Mouse (Mus musculus): ENCODE data around the gene Rbfox1. TPM values are rescaled to one million over a fixed set of nuclear protein-coding genes. Genes with fewer than 3 reads are reported as not detected.
A peak's percentile ranks its signal among the peaks of the same experiment; 100 is the strongest.

Rbfox1 gene
- polyA plus RNA-seq, 1 experiment = 98.9 TPM

GRCm38 (mm10) chr16:7139480-7139879, 1254.3 kb downstream of the Rbfox1 start:
- TF ChIP-seq POLR2A (IDR thresholded peaks at IDR 0.05; ENCODE audit: borderline replicate concordance, extremely low read depth, insufficient read depth, insufficient read length, poor library complexity, severe bottlenecking) (no peak), CTCF (IDR thresholded peaks at IDR 0.05; ENCODE audit: borderline replicate concordance, extremely low read depth, insufficient read depth, insufficient read length) (no peak)
- no peak for DNase-seq (ENCODE audit: low read depth)

DNA sequence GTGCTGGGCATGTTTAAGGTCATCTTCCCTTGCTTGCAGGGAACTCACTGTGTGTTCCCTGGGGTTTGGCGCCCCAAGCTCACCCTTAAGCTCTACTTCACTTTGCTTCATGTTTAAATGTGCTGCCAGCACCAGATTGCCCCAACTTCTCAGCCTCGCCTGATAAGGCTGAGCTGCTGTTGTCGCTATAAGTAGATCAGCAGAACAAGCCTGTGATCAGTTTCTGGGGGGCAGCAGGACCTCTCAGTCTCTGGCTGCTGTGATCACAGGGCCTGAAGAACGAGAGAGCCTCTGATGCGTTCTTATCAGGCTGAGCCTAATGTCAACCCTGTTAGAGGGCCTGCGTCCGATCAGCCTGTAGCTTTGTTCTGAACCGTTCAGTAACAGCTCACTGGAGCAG, 1255.8 kb downstream of the Rbfox1 start:
- DNase-seq (ENCODE audit: low read depth) = peak; percentile 41
- TF ChIP-seq POLR2A (IDR thresholded peaks at IDR 0.05; ENCODE audit: borderline replicate concordance, extremely low read depth, insufficient read depth, insufficient read length, poor library complexity, severe bottlenecking) (no peak), CTCF (IDR thresholded peaks at IDR 0.05; ENCODE audit: borderline replicate concordance, extremely low read depth, insufficient read depth, insufficient read length) (no peak)

DNA sequence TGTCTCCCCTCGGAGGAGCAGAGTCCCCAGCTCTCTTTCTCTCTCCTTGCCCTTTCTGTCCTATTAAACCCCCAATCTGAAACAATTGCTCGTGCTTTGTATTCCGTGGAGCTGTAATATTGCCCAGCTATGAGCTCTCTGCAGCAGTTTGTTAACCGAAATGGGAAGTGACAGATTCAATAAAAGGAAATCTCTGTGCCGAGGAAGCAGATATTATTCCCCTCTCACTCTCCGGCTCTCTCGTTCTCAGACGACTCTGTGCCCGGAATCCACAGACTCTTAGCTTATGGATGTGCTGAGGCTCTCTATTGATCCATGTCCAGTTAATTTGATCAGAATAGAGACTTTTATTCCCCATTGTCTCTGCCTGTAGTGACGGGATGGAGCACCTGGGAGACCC, 1260.3 kb downstream of the Rbfox1 start:
- peak; percentile 32 for DNase-seq (ENCODE audit: low read depth)
- TF ChIP-seq CTCF (IDR thresholded peaks at IDR 0.05; ENCODE audit: borderline replicate concordance, extremely low read depth, insufficient read depth, insufficient read length) (no peak), POLR2A (IDR thresholded peaks at IDR 0.05; ENCODE audit: borderline replicate concordance, extremely low read depth, insufficient read depth, insufficient read length, poor library complexity, severe bottlenecking) (no peak)

DNA sequence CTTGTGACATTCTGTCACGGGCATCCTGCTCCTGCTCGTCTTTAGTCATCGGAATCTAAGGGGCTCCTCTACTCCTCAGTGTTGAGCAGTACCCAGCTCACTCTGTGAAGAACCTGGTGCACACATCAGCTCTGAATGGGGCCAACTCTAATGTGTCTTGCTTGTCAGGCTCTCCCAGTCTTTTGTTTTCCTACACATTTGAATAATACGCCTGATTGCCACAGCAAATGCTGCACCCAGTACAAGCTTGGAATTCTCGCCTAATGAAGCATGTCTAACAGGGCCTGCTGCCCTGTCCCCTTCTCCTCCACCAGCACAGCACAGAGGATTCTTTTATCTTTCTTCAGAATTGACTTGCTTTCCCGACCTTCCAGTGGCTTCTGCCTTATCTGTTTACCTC, 1261.3 kb downstream of the Rbfox1 start:
- TF ChIP-seq CTCF (IDR thresholded peaks at IDR 0.05; ENCODE audit: borderline replicate concordance, extremely low read depth, insufficient read depth, insufficient read length) (no peak), POLR2A (IDR thresholded peaks at IDR 0.05; ENCODE audit: borderline replicate concordance, extremely low read depth, insufficient read depth, insufficient read length, poor library complexity, severe bottlenecking) (no peak)
- DNase-seq (ENCODE audit: low read depth) = peak; percentile 87

DNA sequence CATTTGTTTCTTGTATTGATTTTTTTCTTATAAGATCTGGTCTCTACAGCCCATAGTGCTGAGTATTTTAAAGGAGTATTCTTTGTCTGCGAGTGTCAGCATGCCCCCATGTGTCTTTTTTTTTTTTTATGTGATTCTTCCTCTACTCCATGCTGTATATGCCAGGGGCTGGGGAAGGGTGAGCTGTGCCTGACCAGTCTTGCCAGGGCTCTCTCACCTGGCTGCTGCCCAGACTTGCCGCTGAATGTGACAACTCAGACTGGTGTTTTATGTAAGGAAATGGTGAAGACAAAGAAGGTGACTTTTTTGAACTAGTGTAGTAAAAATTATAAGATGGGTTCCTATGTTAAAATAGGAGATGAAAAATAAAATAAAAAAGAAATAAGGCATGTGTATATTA, 1262.7 kb downstream of the Rbfox1 start:
- no peak for DNase-seq (ENCODE audit: low read depth)
- TF ChIP-seq POLR2A (IDR thresholded peaks at IDR 0.05; ENCODE audit: borderline replicate concordance, extremely low read depth, insufficient read depth, insufficient read length, poor library complexity, severe bottlenecking) = no peak
- TF ChIP-seq CTCF (IDR thresholded peaks at IDR 0.05; ENCODE audit: borderline replicate concordance, extremely low read depth, insufficient read depth, insufficient read length) = no peak

- TF ChIP-seq CTCF (IDR thresholded peaks at IDR 0.05; ENCODE audit: borderline replicate concordance, extremely low read depth, insufficient read depth, insufficient read length) = no peak
- TF ChIP-seq POLR2A (IDR thresholded peaks at IDR 0.05; ENCODE audit: borderline replicate concordance, extremely low read depth, insufficient read depth, insufficient read length, poor library complexity, severe bottlenecking) = no peak
- peak; percentile 85 for DNase-seq (ENCODE audit: low read depth)
Observed at GRCm38 (mm10) chr16:7149106-7149899, 1264.1 kb downstream of the Rbfox1 start.

DNA sequence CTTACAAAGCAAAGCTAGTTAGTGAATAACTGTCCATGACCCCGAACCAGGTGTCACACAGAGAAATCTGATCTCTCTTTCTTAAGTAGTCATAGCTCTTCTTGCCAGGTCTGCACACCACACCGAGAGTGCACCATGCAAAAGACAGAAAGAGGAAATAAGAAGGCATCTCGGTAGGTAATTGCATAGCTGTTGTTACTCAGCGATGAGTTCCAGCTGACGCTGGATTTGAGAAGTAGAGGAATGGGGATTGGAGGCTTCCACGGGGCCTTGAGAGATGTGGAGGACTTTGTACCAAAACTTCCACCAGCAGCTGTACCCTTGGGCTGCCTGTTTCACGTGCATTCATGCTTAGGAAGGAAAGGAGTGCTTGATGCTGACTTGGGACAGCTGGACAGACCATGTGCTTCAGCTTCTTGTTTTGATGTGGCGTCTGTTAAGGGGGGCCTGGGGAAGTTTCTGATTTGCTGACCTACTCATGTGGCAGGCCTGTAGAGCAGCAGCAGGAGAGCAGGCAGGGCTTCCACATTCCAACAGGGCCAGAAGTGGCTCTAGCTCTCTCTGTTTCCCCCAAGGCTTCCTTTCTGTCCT, 1265.1 kb downstream of the Rbfox1 start:
- DNase-seq (ENCODE audit: low read depth) = peak; percentile 74
- TF ChIP-seq POLR2A (IDR thresholded peaks at IDR 0.05; ENCODE audit: borderline replicate concordance, extremely low read depth, insufficient read depth, insufficient read length, poor library complexity, severe bottlenecking) = no peak
- no peak for TF ChIP-seq CTCF (IDR thresholded peaks at IDR 0.05; ENCODE audit: borderline replicate concordance, extremely low read depth, insufficient read depth, insufficient read length)

GRCm38 (mm10) chr16:7152401-7152800, 1267.2 kb downstream of the Rbfox1 start:
- TF ChIP-seq POLR2A (IDR thresholded peaks at IDR 0.05; ENCODE audit: borderline replicate concordance, extremely low read depth, insufficient read depth, insufficient read length, poor library complexity, severe bottlenecking) (no peak), CTCF (IDR thresholded peaks at IDR 0.05; ENCODE audit: borderline replicate concordance, extremely low read depth, insufficient read depth, insufficient read length) (no peak)
- no peak for DNase-seq (ENCODE audit: low read depth)

DNA sequence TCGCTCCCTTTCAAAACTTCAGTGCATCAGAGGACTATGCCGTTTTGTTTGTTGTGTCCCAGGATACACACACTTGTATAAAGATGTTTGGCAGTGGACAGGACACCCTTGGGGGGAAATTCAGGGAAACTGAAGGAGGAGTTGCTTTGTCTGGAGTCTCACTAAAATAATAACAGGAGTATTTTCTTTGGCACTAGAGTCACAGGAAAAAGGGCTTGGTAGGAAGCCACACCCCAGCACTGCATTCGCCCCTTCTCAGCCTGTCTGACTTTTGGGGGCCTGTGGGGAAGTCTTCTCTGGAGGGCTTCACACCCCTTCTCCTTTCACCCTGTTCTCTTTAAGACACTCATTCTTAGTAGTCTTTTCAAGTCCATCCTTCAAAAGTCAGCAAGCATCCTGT, 1269.5 kb downstream of the Rbfox1 start:
- no peak for DNase-seq (ENCODE audit: low read depth)
- no peak for TF ChIP-seq CTCF (IDR thresholded peaks at IDR 0.05; ENCODE audit: borderline replicate concordance, extremely low read depth, insufficient read depth, insufficient read length)
- TF ChIP-seq POLR2A (IDR thresholded peaks at IDR 0.05; ENCODE audit: borderline replicate concordance, extremely low read depth, insufficient read depth, insufficient read length, poor library complexity, severe bottlenecking) = no peak

- TF ChIP-seq CTCF (IDR thresholded peaks at IDR 0.05; ENCODE audit: borderline replicate concordance, extremely low read depth, insufficient read depth, insufficient read length) = no peak
- no peak for TF ChIP-seq POLR2A (IDR thresholded peaks at IDR 0.05; ENCODE audit: borderline replicate concordance, extremely low read depth, insufficient read depth, insufficient read length, poor library complexity, severe bottlenecking)
- DNase-seq (ENCODE audit: low read depth) = peak; percentile 72
Observed at GRCm38 (mm10) chr16:7158856-7159826, 1274.0 kb downstream of the Rbfox1 start.

GRCm38 (mm10) chr16:7159827-7160217, 1274.7 kb downstream of the Rbfox1 start:
- DNase-seq (ENCODE audit: low read depth) = peak; percentile 64
- TF ChIP-seq POLR2A (IDR thresholded peaks at IDR 0.05; ENCODE audit: borderline replicate concordance, extremely low read depth, insufficient read depth, insufficient read length, poor library complexity, severe bottlenecking) (no peak), CTCF (IDR thresholded peaks at IDR 0.05; ENCODE audit: borderline replicate concordance, extremely low read depth, insufficient read depth, insufficient read length) (no peak)

Data from brain, embryonic 14.5 days (tissue).